Mouse (Mus musculus): ENCODE results near the gene Gpc4. TPM values are rescaled to one million over a fixed set of nuclear protein-coding genes. Genes with fewer than 3 reads are reported as not detected.

Gpc4 gene
- polyA plus RNA-seq, 1 experiment: 48.5 TPM

DNA sequence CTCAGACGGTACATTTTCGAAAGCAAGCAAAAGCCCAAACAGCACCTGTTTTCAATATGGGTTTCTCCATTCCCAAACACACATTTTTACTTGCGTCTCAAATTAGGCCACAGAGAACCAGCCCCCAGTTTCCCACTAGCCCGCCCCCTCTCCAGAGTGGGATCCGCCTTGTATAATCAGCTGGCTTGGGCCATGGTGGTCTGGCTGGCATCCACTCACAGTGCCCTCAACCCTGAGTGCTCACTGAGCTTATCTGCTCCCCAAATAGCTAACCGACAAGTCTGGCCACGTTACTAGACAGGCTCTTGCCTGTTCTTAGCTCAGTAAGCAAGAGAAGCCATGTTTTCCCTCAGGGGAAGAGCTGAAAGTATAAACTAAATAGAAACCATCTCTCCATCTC lies 134.9 kb downstream of the Gpc4 start:
- DNase-seq (ENCODE audit: low read depth): peak; percentile 24

DNA sequence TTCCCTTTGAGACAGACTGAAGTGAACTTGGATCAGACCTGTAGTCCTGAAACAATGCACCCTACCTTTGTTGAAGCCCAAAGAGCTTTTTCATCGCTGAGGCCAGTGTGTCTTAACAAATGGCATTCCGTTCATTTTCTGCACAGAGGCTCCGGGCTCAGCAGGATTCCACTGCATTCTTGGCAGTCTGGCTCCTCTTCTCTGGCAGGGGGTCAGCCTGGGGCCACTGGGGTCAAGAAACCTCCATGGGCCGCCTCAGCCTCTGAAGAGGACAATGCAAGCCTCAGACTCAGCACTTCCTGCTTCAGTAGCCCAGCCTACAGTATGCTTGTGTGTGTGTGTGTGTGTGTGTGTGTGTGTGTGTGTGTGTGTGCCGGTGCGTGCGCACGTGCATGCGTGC lies 147.4 kb downstream of the Gpc4 start:
- DNase-seq (ENCODE audit: low read depth): no peak

Other genes with a start within 250 kb of the Gpc4 start
- gene 1700080O16Rik, start 192.5 kb downstream of the Gpc4 start, polyA plus RNA-seq (2012; rRNA removed): 0.08 and 0.14 TPM in 2 replicates